Mouse (Mus musculus): ENCODE measurements around the gene G3bp2.

DNA sequence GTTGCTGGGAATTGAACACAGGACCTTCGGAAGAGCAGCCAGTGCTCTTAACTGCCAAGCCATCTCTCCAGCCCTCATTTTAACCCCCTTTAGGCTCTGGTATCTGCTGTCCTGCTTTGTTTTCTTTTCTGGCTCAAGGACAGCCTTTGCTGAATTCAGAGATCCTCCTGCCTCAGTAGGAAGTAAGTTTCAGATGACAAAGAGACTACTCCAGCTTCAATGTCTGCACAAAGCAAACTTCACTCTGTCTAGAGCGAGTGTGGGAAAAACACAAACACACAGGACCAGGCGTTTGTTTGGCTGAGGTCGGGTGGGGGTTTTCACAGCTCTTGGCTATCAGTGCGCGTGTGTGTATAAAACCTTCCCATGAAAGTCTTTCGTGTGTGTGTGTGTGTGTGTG is 30.0 kb upstream of the G3bp2 start:
- TF ChIP-seq POLR2A (IDR thresholded peaks at IDR 0.05; ENCODE audit: insufficient read depth, low read depth, low read length) = no peak
- no peak for TF ChIP-seq CTCF (IDR thresholded peaks at IDR 0.05)

Data from heart, adult 2 months (tissue).